Mouse (Mus musculus) thymus, adult 2 months (tissue): ENCODE results near the gene Lhcgr. TPM values are rescaled to one million over a fixed set of nuclear protein-coding genes. Genes with fewer than 3 reads are reported as not detected.

Experiments
- DNase-seq: peaks from one replicate; pipeline ENCODE4 v3.0.0; 2021
- H3K27ac ChIP-seq: fragments of 200-500 bp; 2 replicates; pipeline ENCODE4 v1.5.1; 2012; ENCODE audit warnings: low read length, control low read depth; ENCODE audit not compliant: control insufficient read depth, insufficient read depth
- H3K27me3 ChIP-seq: fragments of 200-500 bp; 2 replicates; pipeline ENCODE4 v1.6.1; 2012; ENCODE audit warnings: mild to moderate bottlenecking, low read length, moderate library complexity, mixed read lengths; ENCODE audit not compliant: control insufficient read depth, insufficient read depth
- H3K36me3 ChIP-seq: fragments of 200-500 bp; 2 replicates; pipeline ENCODE4 v1.6.1; 2012; ENCODE audit warnings: mild to moderate bottlenecking, low read length, moderate library complexity; ENCODE audit not compliant: control insufficient read depth, insufficient read depth
- H3K4me1 ChIP-seq: fragments of 200-500 bp; replicated peaks from 2 replicates; pipeline ENCODE4 v1.6.1; 2012; ENCODE audit warnings: low read length; ENCODE audit not compliant: control insufficient read depth, insufficient read depth
- H3K4me3 ChIP-seq: fragments of 200-500 bp; 2 replicates; pipeline ENCODE4 v1.5.1; 2012; ENCODE audit warnings: mild to moderate bottlenecking, low read length, control low read depth, moderate library complexity; ENCODE audit not compliant: control insufficient read depth, insufficient read depth
- CTCF ChIP-seq: fragments of 200-500 bp; IDR thresholded peaks from 2 replicates; pipeline ENCODE4 v1.5.1; 2012; ENCODE audit warnings: mild to moderate bottlenecking, control low read depth, low read length, moderate library complexity, borderline replicate concordance; ENCODE audit not compliant: control insufficient read depth, poor library complexity, insufficient read depth; ENCODE audit errors: extremely low read depth
- POLR2A ChIP-seq: fragments of 200-500 bp; IDR thresholded peaks from 2 replicates; pipeline ENCODE4 v1.6.1; 2012; ENCODE audit warnings: mild to moderate bottlenecking, low read length, control low read depth, moderate library complexity; ENCODE audit not compliant: control insufficient read depth, poor library complexity, insufficient read depth; ENCODE audit errors: extremely low read depth
- WGBS: fragments of 180-500 bp; shearing (Covaris S2); methylation state at CpG from one replicate; pipeline ENCODE4 v1.1.7; 2018; 5-methylcytosine and 5-hydroxymethylcytosine counted together
- polyA plus RNA-seq: library from polyadenylated mRNA; depleted of rRNA; stranded (reverse); fragments of >200 nt; gene quantifications from 2 replicates; pipeline ENCODE4 v1.2.3, GENCODE M21; 2012; rRNA removed

Lhcgr gene
- polyA plus RNA-seq, 1 experiment: 0.11 TPM

GRCm38 (mm10) chr17:88675310-88676309 lies 116.2 kb downstream of the Lhcgr start:
- Histone ChIP-seq H3K36me3 (no peaks in the 10 kb centered on the region), H3K4me1 (no peaks in the 10 kb centered on the region), H3K27ac (no peak overlapping the region), H3K27me3 (no peaks in the 10 kb centered on the region), H3K4me3 (no peak overlapping the region)
- no peak for TF ChIP-seq CTCF
- TF ChIP-seq POLR2A: no peak
- no peak for DNase-seq
- WGBS: 94% methylated on average over 23 of the region's 23 CpGs

GRCm38 (mm10) chr17:88670800-88671199 lies 121.0 kb downstream of the Lhcgr start:
- Histone ChIP-seq H3K4me1 (peaks cover 5% of the 10 kb centered on the region), H3K27ac (no peak overlapping the region), H3K4me3 (no peak overlapping the region), H3K36me3 (no peaks in the 10 kb centered on the region), H3K27me3 (no peaks in the 10 kb centered on the region)
- DNase-seq: no peak
- TF ChIP-seq CTCF (no peak), POLR2A (no peak)
- WGBS: 81% methylated on average over 4 of the region's 4 CpGs

GRCm38 (mm10) chr17:88669921-88670320 lies 121.9 kb downstream of the Lhcgr start:
- Histone ChIP-seq H3K27ac (no peak overlapping the region), H3K36me3 (no peaks in the 10 kb centered on the region), H3K27me3 (no peaks in the 10 kb centered on the region), H3K4me1 (peaks cover 5% of the 10 kb centered on the region), H3K4me3 (no peak overlapping the region)
- DNase-seq: no peak
- TF ChIP-seq CTCF: no peak
- no peak for TF ChIP-seq POLR2A
- WGBS: 91% methylated on average over 2 of the region's 2 CpGs

- no peaks in the 10 kb centered on the region for H3K36me3 ChIP-seq
- H3K27ac ChIP-seq: no peak within 1 kb of the TSS
- no peaks in the 10 kb centered on the region for H3K27me3 ChIP-seq
- H3K4me1 ChIP-seq: peaks cover 10% of the 10 kb centered on the region
- WGBS: 30% methylated on average over 21 of the region's 21 CpGs
- H3K4me3 ChIP-seq: no peak within 1 kb of the TSS
- peak; percentile 55 for DNase-seq
- TF ChIP-seq POLR2A: no peak
- 0 out of 2 replicates have a peak, but pooled peaks have one; percentile 27 for TF ChIP-seq CTCF
Measured at GRCm38 (mm10) chr17:88668452-88668851, 123.3 kb downstream of the Lhcgr start, which contains the start of gene Gtf2a1l. Gtf2a1l (plus strand) TSS chr17:88668660.

Other genes starting within 250 kb of the Lhcgr start
- 6.5 and 8.8 TPM in 2 replicates for gene Ston1, start 194.3 kb downstream of the Lhcgr start, polyA plus RNA-seq
- 0.12 TPM in 1 of 2 replicates, not detected in the other for gene Gtf2a1l, start 123.3 kb downstream of the Lhcgr start, polyA plus RNA-seq